Mouse (Mus musculus) heart, postnatal 0 days (tissue): ENCODE results near the gene Ifi202b.
"Not testable (repeated sequence)": the region's sequence is repeated elsewhere in the genome, so short reads cannot be mapped to it uniquely, and the experiment has no call there.

Source experiments
- CTCF ChIP-seq: IDR thresholded peaks from 2 replicates; pipeline ENCODE4 v1.5.1; 2016; ENCODE audit warnings: antibody characterized with exemption, control low read depth, low read depth
- EP300 ChIP-seq: IDR thresholded peaks from 2 replicates; pipeline ENCODE4 v1.6.1; 2016; ENCODE audit warnings: antibody characterized with exemption, low read depth

- TF ChIP-seq CTCF, EP300: not testable (repeated sequence)
Measured at GRCm38 (mm10) chr1:173942780-173943066, 39.8 kb downstream of the Ifi202b start.
